Mouse (Mus musculus) forebrain, postnatal 0 days (tissue): ENCODE measurements around the gene Olfr535. TPM values are rescaled to one million over a fixed set of nuclear protein-coding genes. Genes with fewer than 3 reads are reported as not detected.

Experiments used
- ATAC-seq: fragments of 200-750 bp; cut with Nextera tagmentation; 2 replicates; pipeline ENCODE4 v1.8.0; 2017; ENCODE audit warnings: mild to moderate bottlenecking, moderate library complexity
- DNase-seq: peaks from one replicate; pipeline ENCODE4 v3.0.0-alpha.2; 2015
- H3K27ac ChIP-seq: fragments of 300-500 bp; sonication (generic); 2 replicates; pipeline ENCODE4 v1.5.1; 2014; ENCODE audit warnings: low read depth, mild to moderate bottlenecking, antibody characterized with exemption, low read length, moderate library complexity, mixed read lengths
- H3K27me3 ChIP-seq: fragments of 300-500 bp; sonication (generic); 2 replicates; pipeline ENCODE4 v1.6.1; 2014; ENCODE audit warnings: mild to moderate bottlenecking, low read length, mixed read lengths; ENCODE audit not compliant: insufficient read depth
- H3K36me3 ChIP-seq: fragments of 300-500 bp; sonication (generic); 2 replicates; pipeline ENCODE4 v1.6.1; 2014; ENCODE audit warnings: mild to moderate bottlenecking, moderate library complexity; ENCODE audit not compliant: insufficient read depth
- H3K4me1 ChIP-seq: fragments of 300-500 bp; sonication (generic); 2 replicates; pipeline ENCODE4 v1.6.1; 2014; ENCODE audit warnings: antibody characterized with exemption; ENCODE audit not compliant: insufficient read depth
- H3K4me2 ChIP-seq: fragments of 300-500 bp; sonication (generic); 2 replicates; pipeline ENCODE4 v1.6.1; 2014; ENCODE audit warnings: low read depth, mild to moderate bottlenecking, moderate library complexity
- H3K4me3 ChIP-seq: fragments of 300-500 bp; sonication (generic); 2 replicates; pipeline ENCODE4 v1.5.1; 2014; ENCODE audit warnings: low read depth, low read length, mixed read lengths
- H3K9ac ChIP-seq: fragments of 300-500 bp; sonication (generic); 2 replicates; pipeline ENCODE4 v1.6.1; 2014; ENCODE audit warnings: mild to moderate bottlenecking
- H3K9me3 ChIP-seq: fragments of 300-500 bp; sonication (generic); 2 replicates; pipeline ENCODE4 v1.6.1; 2016; ENCODE audit warnings: low read length
- CTCF ChIP-seq: sonication (generic); IDR thresholded peaks from 2 replicates; pipeline ENCODE4 v1.5.1; 2016; ENCODE audit warnings: antibody characterized with exemption, control low read depth, low read depth
- WGBS: fragments of 180-500 bp; shearing (Covaris S2); extraction: QIAGEN DNeasy Blood & Tissue Kit; methylation state at CpG from one replicate; pipeline ENCODE4 v1.1.7; 2014; 5-methylcytosine and 5-hydroxymethylcytosine counted together
- polyA plus RNA-seq: library from polyadenylated mRNA; unstranded; fragments of >200 nt; fragmentation: Nextera tagmentation; extraction: Ambion mirVana; gene quantifications from 2 replicates; pipeline ENCODE4 v1.2.1, GENCODE M21; 2015
- total RNA-seq: library from RNA; depleted of rRNA; stranded (reverse); fragments of >200 nt; gene quantifications from 2 replicates; pipeline ENCODE4 v1.2.3, GENCODE M21; 2014; rRNA removed

Olfr535 gene
- total and polyA plus RNA-seq, 2 experiments from 2014 or later: not detected

DNA sequence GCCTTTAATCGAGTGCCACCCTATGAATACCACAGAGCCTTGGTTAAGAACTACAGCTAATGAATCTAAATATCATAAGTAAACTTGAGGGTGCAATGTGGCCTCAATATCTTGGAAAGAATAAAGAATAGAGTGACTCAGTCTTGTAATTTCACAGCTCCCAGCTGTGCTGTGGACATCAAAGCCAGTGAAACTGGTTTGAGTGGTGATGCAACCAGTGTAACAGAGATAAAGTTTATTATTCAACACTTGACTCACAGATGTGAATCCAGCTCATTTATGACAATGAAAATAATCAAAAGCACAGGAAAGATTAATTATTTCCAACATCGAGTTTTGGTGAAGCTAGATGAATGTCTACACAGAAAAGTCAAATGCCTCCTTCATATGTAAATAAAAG is 55.7 kb downstream of the Olfr535 start:
- no peaks in the 10 kb centered on the region for H3K9me3 ChIP-seq
- WGBS: 78% methylated on average over 2 of the region's 2 CpGs
- TF ChIP-seq CTCF: no peak

More for the DNA sequence above, 55.7 kb downstream of the Olfr535 start:
- no peak overlapping the region for H3K9ac ChIP-seq
- H3K4me1 ChIP-seq: no peaks in the 10 kb centered on the region
- no peaks in the 10 kb centered on the region for H3K27me3 ChIP-seq
- H3K4me2 ChIP-seq: no peak overlapping the region
- no peak for DNase-seq
- H3K27ac ChIP-seq: no peak overlapping the region
- no peaks in the 10 kb centered on the region for H3K36me3 ChIP-seq
- H3K4me3 ChIP-seq: no peak overlapping the region
- ATAC-seq: no peak

Other genes with a start within 250 kb of the Olfr535 start
- gene 5830411N06Rik, start 236.9 kb upstream of the Olfr535 start, total RNA-seq: not detected in 2 replicates
- not detected in 2 replicates for gene 5830411N06Rik, start 236.9 kb upstream of the Olfr535 start, polyA plus RNA-seq
- gene Olfr525, start 163.4 kb upstream of the Olfr535 start, total RNA-seq: not detected in 2 replicates
- not detected in 2 replicates for gene Olfr525, start 163.4 kb upstream of the Olfr535 start, polyA plus RNA-seq
- not detected in 2 replicates for gene Olfr527, start 150.2 kb upstream of the Olfr535 start, total RNA-seq
- not detected in 2 replicates for gene Olfr527, start 150.2 kb upstream of the Olfr535 start, polyA plus RNA-seq
- gene Olfr60, start 122.5 kb upstream of the Olfr535 start, total RNA-seq: not detected in 2 replicates
- gene Olfr60, start 122.5 kb upstream of the Olfr535 start, polyA plus RNA-seq: not detected in 2 replicates
- not detected in 2 replicates for gene Olfr530, start 107.9 kb upstream of the Olfr535 start, total RNA-seq
- gene Olfr530, start 107.9 kb upstream of the Olfr535 start, polyA plus RNA-seq: not detected in 2 replicates
- not detected in 2 replicates for gene Olfr531, start 81.3 kb upstream of the Olfr535 start, total RNA-seq
- gene Olfr531, start 81.3 kb upstream of the Olfr535 start, polyA plus RNA-seq: not detected in 2 replicates
- not detected in 2 replicates for gene Olfr532, start 62.6 kb upstream of the Olfr535 start, total RNA-seq
- not detected in 2 replicates for gene Olfr532, start 62.6 kb upstream of the Olfr535 start, polyA plus RNA-seq
- gene Olfr533, start 20.8 kb upstream of the Olfr535 start, total RNA-seq: not detected in 2 replicates
- gene Olfr533, start 20.8 kb upstream of the Olfr535 start, polyA plus RNA-seq: not detected in 2 replicates
- gene Olfr536, start 23.2 kb downstream of the Olfr535 start, total RNA-seq: not detected in 2 replicates
- not detected in 2 replicates for gene Olfr536, start 23.2 kb downstream of the Olfr535 start, polyA plus RNA-seq
- not detected in 2 replicates for gene Olfr538, start 83.7 kb downstream of the Olfr535 start, total RNA-seq
- gene Olfr538, start 83.7 kb downstream of the Olfr535 start, polyA plus RNA-seq: not detected in 2 replicates
- gene Olfr46, start 117.1 kb downstream of the Olfr535 start, total RNA-seq: not detected in 2 replicates
- gene Olfr46, start 117.1 kb downstream of the Olfr535 start, polyA plus RNA-seq: not detected in 2 replicates
- gene Olfr61, start 144.8 kb downstream of the Olfr535 start, total RNA-seq: not detected in 2 replicates
- gene Olfr61, start 144.8 kb downstream of the Olfr535 start, polyA plus RNA-seq: not detected in 2 replicates
- not detected in 2 replicates for gene Olfr53, start 162.2 kb downstream of the Olfr535 start, total RNA-seq
- not detected in 2 replicates for gene Olfr53, start 162.2 kb downstream of the Olfr535 start, polyA plus RNA-seq
- under 0.01 TPM in 2 replicates for gene Olfr539, start 175.7 kb downstream of the Olfr535 start, total RNA-seq
- 0.05 TPM in 1 of 2 replicates, not detected in the other for gene Olfr539, start 175.7 kb downstream of the Olfr535 start, polyA plus RNA-seq
- gene Olfr45, start 197.7 kb downstream of the Olfr535 start, total RNA-seq: not detected in 2 replicates
- gene Olfr45, start 197.7 kb downstream of the Olfr535 start, polyA plus RNA-seq: not detected in 2 replicates
- gene Olfr541, start 213.1 kb downstream of the Olfr535 start, total RNA-seq: not detected in 2 replicates
- gene Olfr541, start 213.1 kb downstream of the Olfr535 start, polyA plus RNA-seq: not detected in 2 replicates